Comparison of ENCODE assay signal across 20 mouse cellular contexts in the genomic region with DNA sequence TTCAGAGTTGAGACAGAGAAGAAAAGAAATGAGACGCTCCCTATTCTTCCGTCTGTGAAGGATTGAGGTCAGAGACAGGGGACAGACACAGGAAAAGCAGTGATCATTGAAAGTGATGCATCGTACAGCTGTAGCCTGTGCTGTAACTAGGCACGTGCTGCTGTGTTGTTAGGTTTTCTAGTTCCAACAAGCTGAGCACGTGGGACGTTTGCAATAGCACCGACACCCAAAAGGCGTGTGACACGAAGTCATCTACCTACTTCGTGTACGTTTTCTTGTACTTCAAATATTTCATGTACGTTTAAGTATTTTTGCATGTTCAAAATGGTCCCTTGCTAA.
DNase-seq lines count a peak whose midpoint lies in the region; ATAC-seq and TF ChIP-seq lines count a peak whose summit lies in the region.
"Had no signal": no experiment of that assay in that cellular context is flagged by ENCODE, and none has a peak within 500 bp of the region (broad histone marks: within the 10 kb centered on the region; RNA-seq: fewer than 3 reads in every experiment).

No protein-coding gene starts in this region.

- H3K4me3 ChIP-seq in hindbrain, embryonic 14.5 days (replicated peaks; ENCODE audit: low read length) = no peak overlapping the region
- H3K4me3 ChIP-seq in hindbrain, embryonic 12.5 days = no peak overlapping the region
- no peak overlapping the region for H3K4me3 ChIP-seq in layer of hippocampus, adult 2 months
- H3K4me3 ChIP-seq: embryonic facial prominence, embryonic 15.5 days; erythroblast, embryonic 14.5 days; gastrocnemius, adult 2 months; heart, embryonic 13.5 days had no signal

- no peaks in the 10 kb centered on the region for H3K27me3 ChIP-seq in hindbrain, embryonic 14.5 days (ENCODE audit: control insufficient read depth, insufficient read depth, low read length)
- no peaks in the 10 kb centered on the region for H3K27me3 ChIP-seq in hindbrain, embryonic 12.5 days
- H3K27me3 ChIP-seq: embryonic facial prominence, embryonic 15.5 days; heart, embryonic 13.5 days had no signal

- TF ChIP-seq CTCF in layer of hippocampus, adult 2 months (conservative IDR thresholded peaks at IDR 0.05) = no peak

- H3K4me1 ChIP-seq in hindbrain, embryonic 14.5 days (replicated peaks; ENCODE audit: control insufficient read depth, insufficient read depth, low read length) = no peaks in the 10 kb centered on the region
- no peaks in the 10 kb centered on the region for H3K4me1 ChIP-seq in hindbrain, embryonic 12.5 days
- H3K4me1 ChIP-seq: embryonic facial prominence, embryonic 15.5 days; heart, embryonic 13.5 days had no signal

- no peak overlapping the region for H3K4me2 ChIP-seq in hindbrain, embryonic 14.5 days (replicated peaks)
- no peak overlapping the region for H3K4me2 ChIP-seq in hindbrain, embryonic 12.5 days (replicated peaks)
- H3K4me2 ChIP-seq: embryonic facial prominence, embryonic 15.5 days; heart, embryonic 13.5 days had no signal

- no peaks in the 10 kb centered on the region for H3K9me3 ChIP-seq in hindbrain, embryonic 14.5 days (ENCODE audit: control insufficient read depth, low read length)
- no peaks in the 10 kb centered on the region for H3K9me3 ChIP-seq in hindbrain, embryonic 12.5 days (replicated peaks)
- H3K9me3 ChIP-seq: embryonic facial prominence, embryonic 15.5 days; heart, embryonic 13.5 days had no signal

- 79% methylated on average over 12 of the region's 12 CpGs for WGBS in hindbrain, embryonic 14.5 days
- 77% methylated on average over 12 of the region's 12 CpGs for WGBS in hindbrain, embryonic 12.5 days

- 0 out of 2 replicates have a peak, but pooled peaks have one; percentile 37 for ATAC-seq in hindbrain, embryonic 14.5 days (ENCODE audit: low FRiP score)
- no peak for ATAC-seq in hindbrain, embryonic 12.5 days (ENCODE audit: low FRiP score)
- ATAC-seq: intestine, embryonic 16.5 days had no signal

- H3K9ac ChIP-seq in hindbrain, embryonic 14.5 days = no peak overlapping the region
- H3K9ac ChIP-seq in hindbrain, embryonic 12.5 days = no peak overlapping the region
- H3K9ac ChIP-seq: embryonic facial prominence, embryonic 15.5 days; heart, embryonic 13.5 days had no signal

- intact Hi-C loops in left cerebral cortex, postnatal 14 days (cut with DNase I) = no loop called here

- H3K36me3 ChIP-seq in hindbrain, embryonic 14.5 days (replicated peaks; ENCODE audit: control insufficient read depth, insufficient read depth) = no peaks in the 10 kb centered on the region
- H3K36me3 ChIP-seq in hindbrain, embryonic 12.5 days = no peaks in the 10 kb centered on the region
- H3K36me3 ChIP-seq: embryonic facial prominence, embryonic 15.5 days; heart, embryonic 13.5 days had no signal

- H3K27ac ChIP-seq in hindbrain, embryonic 14.5 days = no peak overlapping the region
- H3K27ac ChIP-seq in hindbrain, embryonic 12.5 days = no peak overlapping the region
- H3K27ac ChIP-seq in layer of hippocampus, adult 2 months = peak overlapping the region; percentile 65; the same call in 1 of the 2 replicates
- H3K27ac ChIP-seq: embryonic facial prominence, embryonic 15.5 days; gastrocnemius, adult 2 months; heart, embryonic 13.5 days had no signal

- no peak for DNase-seq in hindbrain, embryonic 14.5 days (ENCODE audit: low spot score)
- DNase-seq in layer of hippocampus, adult 2 months (ENCODE audit: low spot score in 2 of 2) = no peak
- DNase-seq in layer of hippocampus, postnatal 36 days = no peak
- DNase-seq in R1 (ENCODE audit: low read depth, low spot score) = peak; percentile 4
- DNase-seq in brain, adult 2 months (ENCODE audit: low read depth, low spot score) = peak; percentile 18
- no peak for DNase-seq in left cerebral cortex, postnatal 14 days (ENCODE audit: low spot score in 2 of 2)
- DNase-seq: adrenal gland, adult 8-10 months; adrenal gland, postnatal 36 days; cerebellum, adult 11 months; cerebellum, adult 8-10 months; embryo, embryonic 11 days; gastrocnemius, adult 2 months; gastrocnemius, postnatal 25 days; heart, postnatal 36 days; kidney, adult 2 months had no signal

Comparison
In these comparisons a context has a peak if more than half of its experiments do, and no peak if none do; other contexts are left out.
1. DNase-seq: peak in R1 (single experiment) and brain, adult 2 months (single experiment); none in hindbrain, embryonic 14.5 days (single experiment), layer of hippocampus, adult 2 months (0 of 2), layer of hippocampus, postnatal 36 days (0 of 2) and left cerebral cortex, postnatal 14 days (0 of 2).